Mouse (Mus musculus) thymus, postnatal 0 days (tissue): ENCODE measurements around the gene Smg8. TPM values are rescaled to one million over a fixed set of nuclear protein-coding genes. Genes with fewer than 3 reads are reported as not detected.
A peak's percentile ranks its signal among the peaks of the same experiment; 100 is the strongest.

Experiments used
- DNase-seq: peaks from one replicate; pipeline ENCODE4 v3.0.0-alpha.2; 2015; ENCODE audit warnings: low spot score
- microRNA counts: library from miRNA; unstranded; fragments of <30 nt; microRNA quantifications from one replicate; lab custom pipeline; 2015
- microRNA-seq: library from miRNA; unstranded; fragments of <30 nt; microRNA quantifications from one replicate; pipeline ENCODE4, GENCODE M21; 2016; ENCODE audit warnings: borderline number of aligned reads
- polyA plus RNA-seq: library from polyadenylated mRNA; unstranded; fragments of >200 nt; fragmentation: Nextera tagmentation; extraction: Ambion mirVana; gene quantifications from 2 replicates; pipeline ENCODE4 v1.2.1, GENCODE M21; 2015

The Smg8 gene
- polyA plus RNA-seq, 1 experiment from 2014 or later, result 17.9 TPM

GRCm38 (mm10) chr11:87046968-87047367 lies 39.6 kb downstream of the Smg8 start:
- DNase-seq, result no peak

GRCm38 (mm10) chr11:87043052-87043451 lies 43.5 kb downstream of the Smg8 start:
- DNase-seq, result no peak

- no peak for DNase-seq
Observed at GRCm38 (mm10) chr11:87039307-87039963, 47.1 kb downstream of the Smg8 start.

DNA sequence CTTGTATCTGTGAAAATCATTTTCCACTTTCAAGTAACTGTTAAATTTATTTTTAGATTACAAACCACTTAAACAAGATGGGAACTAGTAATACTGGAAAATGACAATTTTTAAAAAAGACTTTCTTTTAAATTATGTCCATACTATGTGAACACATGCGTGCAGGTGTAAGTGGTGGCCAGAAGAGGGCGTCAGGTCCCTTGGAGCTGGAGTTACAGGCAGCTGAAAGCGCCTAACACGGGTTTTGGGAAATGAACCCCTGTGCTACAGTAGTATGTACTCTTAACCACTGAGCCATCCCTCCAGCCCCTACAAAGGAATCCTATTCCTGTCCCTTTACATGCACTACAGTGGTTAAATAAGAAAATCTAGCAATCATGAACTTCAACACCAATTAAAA lies 50.4 kb downstream of the Smg8 start:
- DNase-seq, result no peak

DNA sequence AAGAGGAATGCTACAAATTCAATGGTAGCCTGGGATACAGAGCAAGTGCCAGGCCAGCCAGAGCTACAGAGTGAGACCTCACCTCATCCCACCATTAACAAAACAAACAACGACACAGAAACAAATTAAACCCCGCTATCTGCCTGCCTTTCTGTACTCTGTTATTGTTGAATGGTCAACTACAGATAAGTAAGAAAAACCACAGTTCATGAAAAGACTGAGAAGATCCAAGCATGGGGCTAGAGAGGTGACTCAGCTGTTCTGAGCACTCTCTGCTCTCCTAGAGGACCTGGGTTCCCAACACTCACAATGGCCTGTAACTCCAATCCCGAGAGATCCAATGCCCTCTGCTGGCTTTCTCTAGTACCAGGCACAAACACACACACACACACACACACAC lies 58.4 kb downstream of the Smg8 start:
- no peak for DNase-seq

MicroRNAs encoded within 50 kb of the gene (microRNA counts, 519-probe panel; counts per million panel counts)
- 7,178 counts per million, percentile 94 among the panel's probes with 10 or more counts for microRNA mmu-miR-301a (lab: Ali Mortazavi, UCI)

Small RNA genes within 50 kb of the gene (microRNA-seq; reads per million reads assigned to microRNA genes)
- gene Mir301, result 2,339 reads per million, percentile 79 among the genes with 10 or more reads in this experiment

Other genes with a start within 250 kb of the Smg8 start
- 9.5 and 9.6 TPM in 2 replicates for gene Ypel2, start 93.1 kb downstream of the Smg8 start, polyA plus RNA-seq
- gene Gdpd1, start 12.7 kb downstream of the Smg8 start, polyA plus RNA-seq, result 12.6 and 14.6 TPM in 2 replicates
- gene Prr11, start 21.9 kb upstream of the Smg8 start, polyA plus RNA-seq, result 5.6 and 5.8 TPM in 2 replicates
- 59.6 and 59.7 TPM in 2 replicates for gene Ska2, start 22.5 kb upstream of the Smg8 start, polyA plus RNA-seq
- gene Trim37, start 40.3 kb upstream of the Smg8 start, polyA plus RNA-seq, result 26.4 and 27.1 TPM in 2 replicates